Comparison of ENCODE assay signal across 15 mouse cellular contexts in the genomic region with DNA sequence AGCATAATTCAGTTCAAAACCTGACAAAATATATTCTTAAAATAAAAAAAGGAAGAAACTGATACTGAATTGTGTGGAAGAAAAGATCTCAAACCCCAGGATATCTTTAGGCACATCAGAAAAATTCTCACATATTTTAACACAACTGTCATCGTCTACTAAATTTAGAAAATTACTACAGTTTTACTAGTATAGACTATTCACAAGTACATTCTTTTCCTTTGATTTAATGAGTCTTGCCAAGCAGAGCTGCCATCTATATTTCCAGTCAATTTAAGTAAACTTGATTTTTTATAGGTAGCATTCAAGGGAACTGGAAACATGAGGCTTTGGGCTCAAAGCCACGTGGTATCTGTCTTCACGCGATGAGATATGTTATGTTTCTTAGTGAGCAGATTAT.
"Had no signal": no experiment of that assay in that cellular context is flagged by ENCODE, and none has a peak within 500 bp of the region (broad histone marks: within the 10 kb centered on the region; RNA-seq: fewer than 3 reads in every experiment).

No protein-coding gene starts in this region.

- DNase-seq: kidney, adult 8-10 months; kidney, postnatal 10 days; kidney, postnatal 36 days; layer of hippocampus, postnatal 36 days; liver, embryonic 13.5 days; lung, adult 2 months; lung, postnatal 14 days; lung, postnatal 4 days; midbrain, embryonic 14.5 days; thymus, adult 18-20 months; thymus, postnatal 36 days had no signal

- H3K4me2 ChIP-seq: kidney, embryonic 15.5 days; liver, embryonic 13.5 days; midbrain, embryonic 11.5 days had no signal

- H3K9me3 ChIP-seq: kidney, embryonic 15.5 days; liver, embryonic 13.5 days had no signal

- H3K4me3 ChIP-seq: kidney, embryonic 15.5 days; left cerebral cortex, adult 2 months; liver, embryonic 13.5 days had no signal

- H3K9ac ChIP-seq: kidney, embryonic 15.5 days; liver, embryonic 13.5 days had no signal

- H3K27ac ChIP-seq: kidney, embryonic 15.5 days; left cerebral cortex, adult 2 months; liver, embryonic 13.5 days; stomach, postnatal 0 days had no signal

- H3K36me3 ChIP-seq: kidney, embryonic 15.5 days; liver, embryonic 13.5 days had no signal

- H3K27me3 ChIP-seq: kidney, embryonic 15.5 days; liver, embryonic 13.5 days had no signal

- H3K4me1 ChIP-seq: kidney, embryonic 15.5 days; liver, embryonic 13.5 days had no signal
